Mouse (Mus musculus) forebrain, embryonic 15.5 days (tissue): ENCODE results near the gene Cep19. TPM values are rescaled to one million over a fixed set of nuclear protein-coding genes. Genes with fewer than 3 reads are reported as not detected.
"Not testable (repeated sequence)": the region's sequence is repeated elsewhere in the genome, so short reads cannot be mapped to it uniquely, and the experiment has no call there.

Experiments
- ATAC-seq: fragments of 200-750 bp; cut with Nextera tagmentation; replicated peaks from 2 replicates; pipeline ENCODE4 v1.8.0; 2017; ENCODE audit warnings: mild to moderate bottlenecking, moderate TSS enrichment, moderate library complexity
- H3K27ac ChIP-seq: fragments of 300-500 bp; sonication (generic); replicated peaks from 2 replicates; pipeline ENCODE4 v1.5.1; 2015; ENCODE audit warnings: mild to moderate bottlenecking, inconsistent platforms
- H3K27me3 ChIP-seq: fragments of 300-500 bp; sonication (generic); 2 replicates; pipeline ENCODE4 v1.6.1; 2015; ENCODE audit warnings: inconsistent platforms
- H3K36me3 ChIP-seq: fragments of 300-500 bp; sonication (generic); 2 replicates; pipeline ENCODE4 v1.6.1; 2015; ENCODE audit warnings: mild to moderate bottlenecking, inconsistent platforms
- H3K4me1 ChIP-seq: fragments of 300-500 bp; sonication (generic); 2 replicates; pipeline ENCODE4 v1.6.1; 2015; ENCODE audit warnings: inconsistent platforms
- H3K4me2 ChIP-seq: fragments of 300-500 bp; sonication (generic); replicated peaks from 2 replicates; pipeline ENCODE4 v1.6.1; 2015; ENCODE audit warnings: mild to moderate bottlenecking, inconsistent platforms
- H3K4me3 ChIP-seq: fragments of 300-500 bp; sonication (generic); 2 replicates; pipeline ENCODE4 v1.5.1; 2015; ENCODE audit warnings: mild to moderate bottlenecking, inconsistent platforms
- H3K9ac ChIP-seq: fragments of 300-500 bp; sonication (generic); replicated peaks from 2 replicates; pipeline ENCODE4 v1.6.1; 2015; ENCODE audit warnings: mild to moderate bottlenecking, inconsistent platforms
- H3K9me3 ChIP-seq: fragments of 300-500 bp; sonication (generic); 2 replicates; pipeline ENCODE4 v1.6.1; 2016; ENCODE audit warnings: inconsistent platforms
- WGBS: fragments of 180-500 bp; shearing (Covaris S2); methylation state at CpG from one replicate; pipeline ENCODE4 v1.1.7; 2015; ENCODE audit warnings: mixed read lengths; 5-methylcytosine and 5-hydroxymethylcytosine counted together
- polyA plus RNA-seq: library from polyadenylated mRNA; unstranded; fragments of >200 nt; fragmentation: Nextera tagmentation; extraction: Ambion mirVana; gene quantifications from 2 replicates; pipeline ENCODE4 v1.2.1, GENCODE M21; 2015

The Cep19 gene
- polyA plus RNA-seq, 1 experiment from 2014 or later, result 45.7 TPM

GRCm38 (mm10) chr16:32078408-32078990 lies 21.1 kb upstream of the Cep19 start:
- peak overlapping the region; percentile 62 for H3K4me2 ChIP-seq
- H3K36me3 ChIP-seq, result peaks cover 12% of the 10 kb centered on the region
- ATAC-seq, result no peak
- H3K4me3 ChIP-seq, result peak overlapping the region; percentile 64
- H3K4me1 ChIP-seq, result peaks cover 34% of the 10 kb centered on the region
- no peaks in the 10 kb centered on the region for H3K27me3 ChIP-seq
- H3K27ac ChIP-seq, result peak overlapping the region; percentile 85
- H3K9ac ChIP-seq, result peak overlapping the region; percentile 80
- under 1% methylated on average over 30 of the region's 30 CpGs for WGBS
- H3K9me3 ChIP-seq, result no peaks in the 10 kb centered on the region

- ATAC-seq, result peak; percentile 97
These were observed 20.5 kb upstream of the Cep19 start, which contains the start of gene Pak2 for GRCm38 (mm10) chr16:32078991-32079511. TSS of gene Pak2 (minus strand) at chr16:32079342.

GRCm38 (mm10) chr16:32087629-32088443 lies 11.8 kb upstream of the Cep19 start:
- no peak for ATAC-seq
- WGBS, result 90% methylated on average over 17 of the region's 17 CpGs
- H3K9ac ChIP-seq, result no peak overlapping the region
- no peaks in the 10 kb centered on the region for H3K9me3 ChIP-seq
- no peaks in the 10 kb centered on the region for H3K27me3 ChIP-seq
- H3K27ac ChIP-seq, result no peak overlapping the region
- no peak overlapping the region for H3K4me2 ChIP-seq
- H3K36me3 ChIP-seq, result peaks cover 81% of the 10 kb centered on the region
- H3K4me1 ChIP-seq, result no peaks in the 10 kb centered on the region
- no peak overlapping the region for H3K4me3 ChIP-seq

More at GRCm38 (mm10) chr16:32078991-32079511, 20.5 kb upstream of the Cep19 start, which contains the start of gene Pak2:
- peak within 1 kb of the TSS; percentile 62 for H3K4me2 ChIP-seq
- H3K9ac ChIP-seq, result peak within 1 kb of the TSS; percentile 80
- no peaks in the 10 kb centered on the region for H3K9me3 ChIP-seq
- H3K36me3 ChIP-seq, result peaks cover 15% of the 10 kb centered on the region
- peak within 1 kb of the TSS; percentile 85 for H3K27ac ChIP-seq
- WGBS, result under 1% methylated on average over 55 of the region's 60 CpGs
- peaks cover 34% of the 10 kb centered on the region for H3K4me1 ChIP-seq
- no peaks in the 10 kb centered on the region for H3K27me3 ChIP-seq
- peak within 1 kb of the TSS; percentile 64 for H3K4me3 ChIP-seq

- Histone ChIP-seq H3K9me3 (no peaks in the 10 kb centered on the region), H3K4me2 (no peak overlapping the region), H3K4me1 (no peaks in the 10 kb centered on the region), H3K27ac (no peak overlapping the region), H3K27me3 (no peaks in the 10 kb centered on the region), H3K4me3 (no peak overlapping the region), H3K36me3 (peaks cover 66% of the 10 kb centered on the region), H3K9ac (no peak overlapping the region)
- ATAC-seq, result no peak
- WGBS, result 96% methylated on average over 7 of the region's 7 CpGs
These were observed 8.1 kb upstream of the Cep19 start for GRCm38 (mm10) chr16:32091466-32091865.

- H3K36me3 ChIP-seq, result peaks cover 16% of the 10 kb centered on the region
- not testable (repeated sequence) for H3K9ac ChIP-seq, H3K27ac ChIP-seq, H3K9me3 ChIP-seq, H3K4me3 ChIP-seq, H3K27me3 ChIP-seq, ATAC-seq, H3K4me2 ChIP-seq
- H3K4me1 ChIP-seq, result peaks cover 19% of the 10 kb centered on the region
- WGBS, result 83% methylated on average over 2 of the region's 2 CpGs
These were observed 1.8 kb upstream of the Cep19 start for GRCm38 (mm10) chr16:32097757-32098156.

GRCm38 (mm10) chr16:32098897-32099637 lies 533 bp upstream of the Cep19 start:
- WGBS, result under 1% methylated on average over 39 of the region's 39 CpGs
- Histone ChIP-seq H3K27me3 (no peaks in the 10 kb centered on the region), H3K27ac (peak overlapping the region; percentile 77), H3K9ac (peak overlapping the region; percentile 95), H3K9me3 (no peaks in the 10 kb centered on the region), H3K4me1 (peaks cover 19% of the 10 kb centered on the region), H3K4me2 (peak overlapping the region; percentile 56), H3K36me3 (peaks cover 26% of the 10 kb centered on the region), H3K4me3 (peak overlapping the region; percentile 96)
- ATAC-seq, result peak; percentile 77

GRCm38 (mm10) chr16:32102295-32102694 lies 2.7 kb downstream of the Cep19 start:
- no peak for ATAC-seq
- no peak overlapping the region for H3K4me3 ChIP-seq
- H3K4me1 ChIP-seq, result peaks cover 19% of the 10 kb centered on the region
- no peak overlapping the region for H3K4me2 ChIP-seq
- H3K27ac ChIP-seq, result no peak overlapping the region
- peaks cover 37% of the 10 kb centered on the region for H3K36me3 ChIP-seq
- H3K9ac ChIP-seq, result no peak overlapping the region
- H3K9me3 ChIP-seq, result no peaks in the 10 kb centered on the region
- 83% methylated on average over 13 of the region's 13 CpGs for WGBS
- H3K27me3 ChIP-seq, result no peaks in the 10 kb centered on the region

GRCm38 (mm10) chr16:32105698-32106097 lies 6.1 kb downstream of the Cep19 start:
- no peak overlapping the region for H3K4me2 ChIP-seq
- no peaks in the 10 kb centered on the region for H3K27me3 ChIP-seq
- H3K9me3 ChIP-seq, result no peaks in the 10 kb centered on the region
- no peak overlapping the region for H3K27ac ChIP-seq
- 92% methylated on average over 1 of the region's 1 CpGs for WGBS
- ATAC-seq, result no peak
- H3K36me3 ChIP-seq, result peaks cover 49% of the 10 kb centered on the region
- H3K9ac ChIP-seq, result no peak overlapping the region
- H3K4me1 ChIP-seq, result no peaks in the 10 kb centered on the region
- no peak overlapping the region for H3K4me3 ChIP-seq

- ATAC-seq, result no peak
These were observed 7.9 kb downstream of the Cep19 start for GRCm38 (mm10) chr16:32107342-32108045.

GRCm38 (mm10) chr16:32108170-32108569 lies 8.6 kb downstream of the Cep19 start:
- Histone ChIP-seq H3K9ac (no peak overlapping the region), H3K27ac (no peak overlapping the region), H3K4me3 (no peak overlapping the region), H3K36me3 (peaks cover 44% of the 10 kb centered on the region), H3K27me3 (no peaks in the 10 kb centered on the region), H3K4me1 (no peaks in the 10 kb centered on the region), H3K9me3 (no peaks in the 10 kb centered on the region), H3K4me2 (no peak overlapping the region)
- ATAC-seq, result no peak
- 85% methylated on average over 7 of the region's 7 CpGs for WGBS

More at GRCm38 (mm10) chr16:32107342-32108045, 7.9 kb downstream of the Cep19 start:
- Histone ChIP-seq H3K4me1 (no peaks in the 10 kb centered on the region), H3K4me2 (no peak overlapping the region), H3K9ac (no peak overlapping the region), H3K9me3 (no peaks in the 10 kb centered on the region), H3K27me3 (no peaks in the 10 kb centered on the region), H3K36me3 (peaks cover 46% of the 10 kb centered on the region), H3K4me3 (no peak overlapping the region), H3K27ac (no peak overlapping the region)
- WGBS, result 93% methylated on average over 12 of the region's 12 CpGs

GRCm38 (mm10) chr16:32108578-32108977 lies 9.0 kb downstream of the Cep19 start:
- H3K36me3 ChIP-seq, result peaks cover 40% of the 10 kb centered on the region
- H3K4me1 ChIP-seq, result no peaks in the 10 kb centered on the region
- H3K9ac ChIP-seq, result no peak overlapping the region
- no peak for ATAC-seq
- no peaks in the 10 kb centered on the region for H3K9me3 ChIP-seq
- no peak overlapping the region for H3K4me2 ChIP-seq
- no peak overlapping the region for H3K27ac ChIP-seq
- H3K27me3 ChIP-seq, result no peaks in the 10 kb centered on the region
- H3K4me3 ChIP-seq, result no peak overlapping the region
- WGBS, result 97% methylated on average over 2 of the region's 2 CpGs
